Mouse (Mus musculus) bone marrow macrophage, adult 2 months (primary cell): ENCODE results near the gene Caprin1.

Source experiments
- CTCF ChIP-seq: IDR thresholded peaks from 2 replicates; pipeline ENCODE4 v1.5.1; 2012; ENCODE audit warnings: low read depth, mild to moderate bottlenecking, low read length, moderate library complexity
- POLR2A ChIP-seq: IDR thresholded peaks from 2 replicates; pipeline ENCODE4 v1.6.1; 2012; ENCODE audit warnings: mild to moderate bottlenecking, low read depth, low read length, borderline replicate concordance

GRCm38 (mm10) chr2:103784621-103785020 is 12.8 kb downstream of the Caprin1 start:
- TF ChIP-seq CTCF = peak; percentile 46; the same call in 1 of the 2 replicates
- TF ChIP-seq POLR2A = no peak
